In genomic region chr7:114807343-114807742, GRCm38 (mm10) we compare ENCODE assay signal across 15 mouse cellular contexts.
DNase-seq lines count a peak whose midpoint lies in the region; ATAC-seq and TF ChIP-seq lines count a peak whose summit lies in the region.
"Had no signal": no experiment of that assay in that cellular context is flagged by ENCODE, and none has a peak within 500 bp of the region (broad histone marks: within the 10 kb centered on the region; RNA-seq: fewer than 3 reads in every experiment).

No protein-coding gene starts in this region.

- no peak overlapping the region for H3K27ac ChIP-seq in forebrain, postnatal 0 days (ENCODE audit: low read depth, low read length)
- no peak overlapping the region for H3K27ac ChIP-seq in forebrain, embryonic 11.5 days (ENCODE audit: low read depth, low read length)
- H3K27ac ChIP-seq in neural tube, embryonic 15.5 days (replicated peaks), result no peak overlapping the region
- peak overlapping the region; percentile 66; the same call in 1 of the 2 replicates for H3K27ac ChIP-seq in left cerebral cortex, adult 2 months
- H3K27ac ChIP-seq in stomach, embryonic 16.5 days (ENCODE audit: low read length), result peak overlapping the region; percentile 66
- H3K27ac ChIP-seq: forebrain, embryonic 13.5 days; limb, embryonic 12.5 days had no signal

- peak; percentile 47 for DNase-seq in forebrain, postnatal 0 days
- DNase-seq in forebrain, embryonic 11.5 days (ENCODE audit: low spot score), result no peak
- no peak for DNase-seq in neural tube, embryonic 10.5 days (ENCODE audit: extremely low spot score, low spot score)
- peak in 1 of 2 experiments; percentile 36 for DNase-seq in left cerebral cortex, adult 2 months (ENCODE audit: extremely low spot score in 1 of 2, low spot score in 2 of 2)
- DNase-seq in cerebellum, postnatal 14 days, result no peak
- DNase-seq in adrenal gland, postnatal 14 days, result no peak
- DNase-seq: adrenal gland, postnatal 36 days; cerebellum, adult 18-20 months; heart, postnatal 14 days; lung, adult 18-20 months; thymus, postnatal 25 days had no signal

- H3K4me1 ChIP-seq in forebrain, postnatal 0 days (ENCODE audit: insufficient read depth), result no peaks in the 10 kb centered on the region
- H3K4me1 ChIP-seq in forebrain, embryonic 11.5 days (replicated peaks; ENCODE audit: control insufficient read depth, insufficient read depth, low read length), result no peaks in the 10 kb centered on the region
- no peaks in the 10 kb centered on the region for H3K4me1 ChIP-seq in neural tube, embryonic 15.5 days
- H3K4me1 ChIP-seq in stomach, embryonic 16.5 days (ENCODE audit: control insufficient read depth, insufficient read depth, low read length), result 0 out of 2 replicates have a peak, but pooled peaks cover 3% of the 10 kb centered on the region
- H3K4me1 ChIP-seq: forebrain, embryonic 13.5 days; limb, embryonic 12.5 days had no signal

- ATAC-seq in forebrain, postnatal 0 days, result no peak; the same call in 1 of the 2 replicates
- no peak for ATAC-seq in forebrain, embryonic 11.5 days (replicated peaks; ENCODE audit: low FRiP score)
- 0 out of 2 replicates have a peak, but pooled peaks have one; percentile 41 for ATAC-seq in neural tube, embryonic 15.5 days (ENCODE audit: low FRiP score)
- ATAC-seq in stomach, embryonic 16.5 days (ENCODE audit: insufficient read depth, low FRiP score), result peak; percentile 66; the same call in 1 of the 2 replicates
- ATAC-seq: forebrain, embryonic 13.5 days had no signal

- no peak overlapping the region for H3K4me3 ChIP-seq in forebrain, postnatal 0 days (ENCODE audit: low read depth, low read length)
- no peak overlapping the region for H3K4me3 ChIP-seq in forebrain, embryonic 11.5 days (ENCODE audit: low read depth, low read length)
- H3K4me3 ChIP-seq in neural tube, embryonic 15.5 days (replicated peaks), result no peak overlapping the region
- no peak overlapping the region for H3K4me3 ChIP-seq in left cerebral cortex, adult 2 months
- H3K4me3 ChIP-seq in stomach, embryonic 16.5 days (replicated peaks; ENCODE audit: low read length), result no peak overlapping the region
- H3K4me3 ChIP-seq: forebrain, embryonic 13.5 days; limb, embryonic 12.5 days had no signal

- WGBS in forebrain, postnatal 0 days, result 49% methylated on average over 5 of the region's 5 CpGs
- WGBS in forebrain, embryonic 11.5 days, result 79% methylated on average over 5 of the region's 5 CpGs
- WGBS in neural tube, embryonic 15.5 days, result 77% methylated on average over 5 of the region's 5 CpGs
- WGBS in stomach, embryonic 16.5 days, result 49% methylated on average over 5 of the region's 5 CpGs

- no peak for TF ChIP-seq CTCF in forebrain, postnatal 0 days (IDR thresholded peaks at IDR 0.05; ENCODE audit: low read depth)
- no peak for TF ChIP-seq CTCF in left cerebral cortex, adult 2 months (IDR thresholded peaks at IDR 0.05)

- no peak overlapping the region for H3K4me2 ChIP-seq in forebrain, postnatal 0 days (ENCODE audit: low read depth)
- H3K4me2 ChIP-seq in forebrain, embryonic 11.5 days (ENCODE audit: low read depth, low read length, severe bottlenecking), result no peak overlapping the region
- no peak overlapping the region for H3K4me2 ChIP-seq in neural tube, embryonic 15.5 days
- H3K4me2 ChIP-seq in stomach, embryonic 16.5 days (ENCODE audit: low read depth, low read length), result no peak overlapping the region
- H3K4me2 ChIP-seq: forebrain, embryonic 13.5 days; limb, embryonic 12.5 days had no signal

- H3K9ac ChIP-seq in forebrain, postnatal 0 days, result no peak overlapping the region
- no peak overlapping the region for H3K9ac ChIP-seq in forebrain, embryonic 11.5 days (ENCODE audit: low read length)
- no peak overlapping the region for H3K9ac ChIP-seq in neural tube, embryonic 15.5 days (replicated peaks)
- H3K9ac ChIP-seq in stomach, embryonic 16.5 days (ENCODE audit: low read length), result no peak overlapping the region
- H3K9ac ChIP-seq: forebrain, embryonic 13.5 days; limb, embryonic 12.5 days had no signal

- H3K27me3 ChIP-seq in forebrain, postnatal 0 days (ENCODE audit: insufficient read depth, low read length), result no peaks in the 10 kb centered on the region
- H3K27me3 ChIP-seq in forebrain, embryonic 11.5 days (ENCODE audit: control insufficient read depth, insufficient read depth, low read length), result no peaks in the 10 kb centered on the region
- H3K27me3 ChIP-seq in neural tube, embryonic 15.5 days (replicated peaks), result no peaks in the 10 kb centered on the region
- H3K27me3 ChIP-seq in stomach, embryonic 16.5 days (ENCODE audit: control insufficient read depth, insufficient read depth, low read length), result no peaks in the 10 kb centered on the region
- H3K27me3 ChIP-seq: forebrain, embryonic 13.5 days; limb, embryonic 12.5 days had no signal

- intact Hi-C loops in left cerebral cortex, adult 2 months (cut with DNase I), result no loop called here

- no peaks in the 10 kb centered on the region for H3K36me3 ChIP-seq in forebrain, postnatal 0 days (ENCODE audit: insufficient read depth)
- H3K36me3 ChIP-seq in forebrain, embryonic 11.5 days (ENCODE audit: control insufficient read depth, insufficient read depth, low read length), result no peaks in the 10 kb centered on the region
- no peaks in the 10 kb centered on the region for H3K36me3 ChIP-seq in neural tube, embryonic 15.5 days
- H3K36me3 ChIP-seq in stomach, embryonic 16.5 days (ENCODE audit: control insufficient read depth, insufficient read depth, low read length), result no peaks in the 10 kb centered on the region
- H3K36me3 ChIP-seq: limb, embryonic 12.5 days had no signal

- no peaks in the 10 kb centered on the region for H3K9me3 ChIP-seq in forebrain, postnatal 0 days (ENCODE audit: low read length)
- H3K9me3 ChIP-seq in forebrain, embryonic 11.5 days (ENCODE audit: control insufficient read depth, low read length), result no peaks in the 10 kb centered on the region; the same call in 1 of the 2 replicates
- H3K9me3 ChIP-seq in neural tube, embryonic 15.5 days (replicated peaks), result no peaks in the 10 kb centered on the region; the same call in 1 of the 2 replicates
- no peaks in the 10 kb centered on the region for H3K9me3 ChIP-seq in stomach, embryonic 16.5 days (replicated peaks; ENCODE audit: control insufficient read depth, low read length)

Comparison
In these comparisons a context has a peak if more than half of its experiments do, and no peak if none do; other contexts are left out.
1. ATAC-seq: peak in neural tube, embryonic 15.5 days (single experiment) and stomach, embryonic 16.5 days (single experiment); none in forebrain, postnatal 0 days (single experiment) and forebrain, embryonic 11.5 days (single experiment).
2. H3K27ac ChIP-seq: peak in left cerebral cortex, adult 2 months (single experiment) and stomach, embryonic 16.5 days (single experiment); none in forebrain, postnatal 0 days (single experiment), forebrain, embryonic 11.5 days (single experiment) and neural tube, embryonic 15.5 days (single experiment).